Mouse (Mus musculus) CD4-positive, CD25-positive, alpha-beta regulatory T cell, adult 4 months (primary cell): ENCODE results near the gene Apoh. TPM values are rescaled to one million over a fixed set of nuclear protein-coding genes. Genes with fewer than 3 reads are reported as not detected.

Experiments used
- polyA plus RNA-seq, 2 experiments: library from polyadenylated mRNA; unstranded; fragments of 100-300 nt; shearing (Covaris generic); gene quantifications; one replicate each; pipeline ENCODE4 v1.2.1; 2017

The Apoh gene
- polyA plus RNA-seq, 2 experiments from 2014 or later = not detected

Other genes with a start within 250 kb of the Apoh start
- 10 to 100 TPM; 13.0 to 15.3 TPM for gene Prkca, start 574 bp downstream of the Apoh start, polyA plus RNA-seq
- 1 to 10 TPM; 4.5 to 5.8 TPM for gene Cep112, start 81.8 kb downstream of the Apoh start, polyA plus RNA-seq